Mouse (Mus musculus): ENCODE data around the gene Slc52a3.

DNA sequence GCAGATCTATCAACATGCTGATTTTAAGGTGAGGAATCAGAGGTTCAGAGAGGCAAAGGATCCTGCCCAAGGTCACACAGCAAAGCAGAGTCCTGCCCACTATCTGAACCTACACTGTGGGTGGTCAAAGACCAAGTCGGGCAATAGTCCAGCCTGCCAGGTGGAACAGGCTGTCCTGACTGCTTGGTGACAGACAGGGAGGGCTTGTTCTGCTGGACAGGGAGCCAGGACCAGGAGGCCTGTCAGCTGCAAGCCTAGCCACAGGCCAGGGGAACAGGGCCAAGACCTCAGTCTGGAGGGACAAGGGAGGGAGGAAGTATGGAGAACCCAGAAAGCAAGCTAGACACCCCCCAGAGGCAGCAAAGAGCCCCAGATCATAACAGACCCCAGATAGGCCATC is 59.1 kb downstream of the Slc52a3 start:
- TF ChIP-seq TAL1 (IDR thresholded peaks at IDR 0.05; ENCODE audit: low read length) (no peak), GATA1 (IDR thresholded peaks at IDR 0.05; ENCODE audit: low read length) (no peak)

Data from erythroblast, embryonic 14.5 days (primary cell).